Comparison of ENCODE assay signal across 24 mouse cellular contexts in the genomic region with DNA sequence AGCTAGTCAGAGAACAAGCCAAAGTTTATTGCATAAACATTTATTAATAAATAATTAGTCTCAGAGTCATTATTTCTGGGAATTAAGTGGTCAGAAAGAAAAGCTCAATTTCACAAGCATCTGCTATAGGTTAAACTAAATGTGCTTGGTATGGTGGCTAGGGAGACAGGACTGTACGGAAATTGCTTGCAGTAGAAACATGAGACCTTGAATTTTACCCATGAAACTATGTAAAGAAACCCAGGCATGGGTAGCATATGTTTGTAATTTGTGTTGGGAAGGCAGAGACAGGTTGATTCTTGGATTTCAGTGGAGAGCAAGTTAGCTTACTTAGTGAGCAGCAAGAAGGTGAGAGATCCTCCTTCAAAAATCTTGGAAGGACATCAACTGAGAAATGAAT.
DNase-seq lines count a peak whose midpoint lies in the region; ATAC-seq lines count a peak whose summit lies in the region.
"Had no signal": no experiment of that assay in that cellular context is flagged by ENCODE, and none has a peak within 500 bp of the region (broad histone marks: within the 10 kb centered on the region; RNA-seq: fewer than 3 reads in every experiment).

No protein-coding gene starts in this region.

- H3K27me3 ChIP-seq in limb, embryonic 11.5 days (ENCODE audit: control insufficient read depth, insufficient read depth, low read length), result no peaks in the 10 kb centered on the region
- no peaks in the 10 kb centered on the region for H3K27me3 ChIP-seq in limb, embryonic 10.5 days (ENCODE audit: low read depth, poor library complexity, severe bottlenecking)
- no peaks in the 10 kb centered on the region for H3K27me3 ChIP-seq in embryonic facial prominence, embryonic 14.5 days (replicated peaks; ENCODE audit: control insufficient read depth, insufficient read depth, low read length)
- no peaks in the 10 kb centered on the region for H3K27me3 ChIP-seq in limb, embryonic 12.5 days
- no peaks in the 10 kb centered on the region for H3K27me3 ChIP-seq in forebrain, embryonic 15.5 days
- H3K27me3 ChIP-seq: embryonic facial prominence, embryonic 13.5 days; hindbrain, embryonic 12.5 days; hindbrain, embryonic 15.5 days; intestine, embryonic 15.5 days had no signal

- H3K27ac ChIP-seq in limb, embryonic 11.5 days (replicated peaks; ENCODE audit: low read depth, low read length), result no peak overlapping the region
- H3K27ac ChIP-seq in limb, embryonic 10.5 days, result no peak overlapping the region
- no peak overlapping the region for H3K27ac ChIP-seq in embryonic facial prominence, embryonic 14.5 days (replicated peaks; ENCODE audit: low read depth, low read length)
- H3K27ac ChIP-seq in limb, embryonic 12.5 days, result 0 out of 2 replicates have a peak overlapping the region, but pooled peaks have one; percentile 35
- H3K27ac ChIP-seq in forebrain, embryonic 15.5 days (replicated peaks), result no peak overlapping the region
- H3K27ac ChIP-seq: embryonic facial prominence, embryonic 13.5 days; forebrain, embryonic 10.5 days; gastrocnemius, adult 2 months; hindbrain, embryonic 12.5 days; hindbrain, embryonic 15.5 days; intestine, embryonic 15.5 days had no signal

- WGBS in limb, embryonic 11.5 days, result 28% methylated on average over 1 of the region's 1 CpGs
- 61% methylated on average over 1 of the region's 1 CpGs for WGBS in limb, embryonic 10.5 days
- 36% methylated on average over 1 of the region's 1 CpGs for WGBS in embryonic facial prominence, embryonic 14.5 days
- 15% methylated on average over 1 of the region's 1 CpGs for WGBS in limb, embryonic 12.5 days
- 93% methylated on average over 1 of the region's 1 CpGs for WGBS in forebrain, embryonic 15.5 days

- no peaks in the 10 kb centered on the region for H3K9me3 ChIP-seq in limb, embryonic 11.5 days (ENCODE audit: control insufficient read depth, low read length)
- no peaks in the 10 kb centered on the region for H3K9me3 ChIP-seq in limb, embryonic 10.5 days (replicated peaks)
- no peaks in the 10 kb centered on the region for H3K9me3 ChIP-seq in embryonic facial prominence, embryonic 14.5 days (ENCODE audit: control insufficient read depth, low read length)
- peaks cover 14% of the 10 kb centered on the region for H3K9me3 ChIP-seq in limb, embryonic 12.5 days
- no peaks in the 10 kb centered on the region for H3K9me3 ChIP-seq in forebrain, embryonic 15.5 days
- H3K9me3 ChIP-seq: embryonic facial prominence, embryonic 13.5 days; hindbrain, embryonic 12.5 days; hindbrain, embryonic 15.5 days; intestine, embryonic 15.5 days had no signal

- ATAC-seq in limb, embryonic 11.5 days (ENCODE audit: insufficient number of reproducible peaks, low FRiP score, low TSS enrichment, low read depth), result peak; percentile 67; the same call in 1 of the 2 replicates
- no peak for ATAC-seq in embryonic facial prominence, embryonic 14.5 days (ENCODE audit: low read depth)
- ATAC-seq in limb, embryonic 12.5 days (ENCODE audit: insufficient number of reproducible peaks, insufficient read depth, low FRiP score, low TSS enrichment, low read depth), result peak; percentile 59; the same call in 1 of the 2 replicates
- ATAC-seq in forebrain, embryonic 15.5 days (replicated peaks), result no peak
- ATAC-seq: CD4-positive, CD25-positive, alpha-beta regulatory T cell, adult 4 months; forebrain, embryonic 14.5 days; intestine, embryonic 15.5 days had no signal

- H3K4me2 ChIP-seq in limb, embryonic 11.5 days (ENCODE audit: low read depth, severe bottlenecking), result no peak overlapping the region
- H3K4me2 ChIP-seq in embryonic facial prominence, embryonic 14.5 days (ENCODE audit: low read depth, low read length), result no peak overlapping the region
- no peak overlapping the region for H3K4me2 ChIP-seq in limb, embryonic 12.5 days
- no peak overlapping the region for H3K4me2 ChIP-seq in forebrain, embryonic 15.5 days (replicated peaks)
- H3K4me2 ChIP-seq: embryonic facial prominence, embryonic 13.5 days; heart, embryonic 11.5 days; hindbrain, embryonic 12.5 days; hindbrain, embryonic 15.5 days; intestine, embryonic 15.5 days had no signal

- no peak overlapping the region for H3K4me3 ChIP-seq in limb, embryonic 11.5 days (ENCODE audit: low read depth, low read length)
- H3K4me3 ChIP-seq in limb, embryonic 10.5 days, result no peak overlapping the region
- no peak overlapping the region for H3K4me3 ChIP-seq in embryonic facial prominence, embryonic 14.5 days (ENCODE audit: low read depth, low read length)
- no peak overlapping the region for H3K4me3 ChIP-seq in limb, embryonic 12.5 days (replicated peaks)
- H3K4me3 ChIP-seq in forebrain, embryonic 15.5 days, result no peak overlapping the region
- H3K4me3 ChIP-seq: embryonic facial prominence, embryonic 13.5 days; forebrain, embryonic 10.5 days; gastrocnemius, adult 2 months; hindbrain, embryonic 12.5 days; hindbrain, embryonic 15.5 days; intestine, embryonic 15.5 days had no signal

- H3K36me3 ChIP-seq in limb, embryonic 11.5 days (ENCODE audit: control insufficient read depth, insufficient read depth, low read length), result no peaks in the 10 kb centered on the region
- no peaks in the 10 kb centered on the region for H3K36me3 ChIP-seq in limb, embryonic 10.5 days
- no peaks in the 10 kb centered on the region for H3K36me3 ChIP-seq in embryonic facial prominence, embryonic 14.5 days (ENCODE audit: control insufficient read depth, insufficient read depth, low read length)
- no peaks in the 10 kb centered on the region for H3K36me3 ChIP-seq in limb, embryonic 12.5 days
- H3K36me3 ChIP-seq in forebrain, embryonic 15.5 days, result no peaks in the 10 kb centered on the region
- H3K36me3 ChIP-seq: embryonic facial prominence, embryonic 13.5 days; forebrain, embryonic 10.5 days; hindbrain, embryonic 12.5 days; hindbrain, embryonic 15.5 days; intestine, embryonic 15.5 days had no signal

- H3K9ac ChIP-seq in limb, embryonic 11.5 days (ENCODE audit: low read length), result no peak overlapping the region
- H3K9ac ChIP-seq in embryonic facial prominence, embryonic 14.5 days (ENCODE audit: low read depth, low read length), result no peak overlapping the region
- H3K9ac ChIP-seq in limb, embryonic 12.5 days (replicated peaks), result no peak overlapping the region
- no peak overlapping the region for H3K9ac ChIP-seq in forebrain, embryonic 15.5 days (replicated peaks)
- H3K9ac ChIP-seq: embryonic facial prominence, embryonic 13.5 days; hindbrain, embryonic 12.5 days; hindbrain, embryonic 15.5 days; intestine, embryonic 15.5 days had no signal

- DNase-seq in limb, embryonic 11.5 days (ENCODE audit: low spot score), result no peak
- no peak for DNase-seq in limb, embryonic 10.5 days (ENCODE audit: low spot score)
- DNase-seq in embryonic facial prominence, embryonic 14.5 days (ENCODE audit: low spot score), result peak; percentile 13
- DNase-seq in cerebellum, postnatal 4 days (ENCODE audit: low spot score in 2 of 2), result no peak
- DNase-seq: adrenal gland, adult 2 months; adrenal gland, postnatal 14 days; cerebellum, adult 11 months; cerebellum, adult 2 months; cerebellum, adult 9-11 months; cerebellum, postnatal 25 days; gastrocnemius, adult 2 months; gastrocnemius, postnatal 14 days; heart, adult 11 months; kidney, adult 11 months had no signal

- no peaks in the 10 kb centered on the region for H3K4me1 ChIP-seq in limb, embryonic 11.5 days (ENCODE audit: control insufficient read depth, insufficient read depth, low read length)
- no peaks in the 10 kb centered on the region for H3K4me1 ChIP-seq in limb, embryonic 10.5 days
- no peaks in the 10 kb centered on the region for H3K4me1 ChIP-seq in embryonic facial prominence, embryonic 14.5 days (ENCODE audit: control insufficient read depth, insufficient read depth, low read length)
- H3K4me1 ChIP-seq in limb, embryonic 12.5 days (replicated peaks), result no peaks in the 10 kb centered on the region
- H3K4me1 ChIP-seq in forebrain, embryonic 15.5 days, result no peaks in the 10 kb centered on the region
- H3K4me1 ChIP-seq: embryonic facial prominence, embryonic 13.5 days; forebrain, embryonic 10.5 days; hindbrain, embryonic 12.5 days; hindbrain, embryonic 15.5 days; intestine, embryonic 15.5 days had no signal

Comparison
In these comparisons a context has a peak if more than half of its experiments do, and no peak if none do; other contexts are left out.
1. ATAC-seq: peak in limb, embryonic 11.5 days (single experiment) and limb, embryonic 12.5 days (single experiment); none in embryonic facial prominence, embryonic 14.5 days (single experiment) and forebrain, embryonic 15.5 days (single experiment).